Mouse (Mus musculus) midbrain, embryonic 10.5 days (tissue): Measurements from ENCODE around the gene Map1a. TPM values are rescaled to one million over a fixed set of nuclear protein-coding genes. Genes with fewer than 3 reads are reported as not detected.

Source experiments
- DNase-seq: peaks from one replicate; pipeline ENCODE4 v3.0.0-alpha.2; 2017; ENCODE audit warnings: low spot score
- H3K27ac ChIP-seq: fragments of 300-500 bp; sonication (generic); replicated peaks from 2 replicates; pipeline ENCODE4 v1.5.1; 2016; ENCODE audit warnings: mild to moderate bottlenecking
- H3K27me3 ChIP-seq: fragments of 300-500 bp; sonication (generic); 2 replicates; pipeline ENCODE4 v1.6.1; 2016; ENCODE audit warnings: low read depth, mild to moderate bottlenecking; ENCODE audit not compliant: poor library complexity, severe bottlenecking
- H3K36me3 ChIP-seq: fragments of 300-500 bp; sonication (generic); 2 replicates; pipeline ENCODE4 v1.6.1; 2016; ENCODE audit warnings: mild to moderate bottlenecking, moderate library complexity
- H3K4me1 ChIP-seq: fragments of 300-500 bp; sonication (generic); 2 replicates; pipeline ENCODE4 v1.6.1; 2016
- H3K4me3 ChIP-seq: fragments of 300-500 bp; sonication (generic); 2 replicates; pipeline ENCODE4 v1.5.1; 2016; ENCODE audit warnings: mild to moderate bottlenecking, moderate library complexity
- H3K9me3 ChIP-seq: fragments of 300-500 bp; sonication (generic); replicated peaks from 2 replicates; pipeline ENCODE4 v1.6.1; 2016; ENCODE audit warnings: mild to moderate bottlenecking
- WGBS: fragments of 180-500 bp; shearing (Covaris S2); methylation state at CpG from one replicate; pipeline ENCODE4 v1.1.7; 2016; 5-methylcytosine and 5-hydroxymethylcytosine counted together
- polyA plus RNA-seq: library from polyadenylated mRNA; unstranded; fragments of >200 nt; fragmentation: Nextera tagmentation; extraction: Ambion mirVana; gene quantifications from 2 replicates; pipeline ENCODE4 v1.2.1, GENCODE M21; 2016

Gene Map1a
- polyA plus RNA-seq, 1 experiment from 2014 or later, result 7.8 TPM

DNA sequence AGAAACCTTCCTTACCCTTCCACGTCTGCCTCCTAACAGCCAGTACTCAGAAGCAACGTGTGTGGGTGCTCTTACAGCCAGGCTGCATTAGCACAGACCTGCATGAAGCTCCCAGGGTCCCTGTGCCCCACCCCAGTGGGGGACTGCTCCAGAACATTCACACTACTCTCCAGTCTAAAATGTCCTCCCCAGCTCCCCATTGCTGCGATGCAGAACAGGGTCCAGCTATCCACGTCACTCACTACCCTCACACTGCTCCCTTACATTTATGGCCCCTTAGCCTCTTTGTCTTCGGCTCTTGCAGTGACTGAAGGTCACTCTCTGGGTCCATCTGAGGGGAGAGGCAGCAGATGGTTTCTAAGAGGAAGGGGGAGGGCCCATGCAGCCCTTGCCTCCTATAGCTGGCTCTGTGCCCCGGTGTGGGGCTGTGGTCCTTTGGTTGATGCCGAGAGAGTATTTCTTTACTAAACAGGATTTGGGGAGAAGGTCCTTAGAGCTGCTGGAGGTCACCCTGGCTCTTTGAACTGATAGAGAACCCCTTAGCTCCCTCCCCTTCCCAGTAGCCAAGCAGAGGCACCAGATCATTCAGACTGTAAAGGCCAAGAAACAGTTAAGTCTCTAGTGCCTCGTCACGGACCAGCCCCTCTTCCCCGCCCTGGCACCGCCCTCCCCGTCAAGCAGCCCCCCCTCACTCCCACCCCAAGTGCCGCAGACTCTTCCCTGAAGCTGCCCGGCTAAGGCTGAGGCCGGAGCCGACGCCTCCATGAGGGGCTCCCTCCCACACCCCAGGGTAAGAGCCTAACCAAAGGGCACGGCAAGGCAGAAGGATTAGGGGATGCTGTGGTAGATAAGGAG is 5.6 kb downstream of the Map1a start:
- peak overlapping the region; percentile 55 for H3K4me3 ChIP-seq
- no peaks in the 10 kb centered on the region for H3K9me3 ChIP-seq
- DNase-seq, result peak; percentile 71
- peak overlapping the region; percentile 85 for H3K27ac ChIP-seq
- peaks cover 16% of the 10 kb centered on the region for H3K36me3 ChIP-seq
- 1% methylated on average over 18 of the region's 18 CpGs for WGBS
- H3K4me1 ChIP-seq, result peaks cover 67% of the 10 kb centered on the region
- peaks cover 92% of the 10 kb centered on the region for H3K27me3 ChIP-seq

DNA sequence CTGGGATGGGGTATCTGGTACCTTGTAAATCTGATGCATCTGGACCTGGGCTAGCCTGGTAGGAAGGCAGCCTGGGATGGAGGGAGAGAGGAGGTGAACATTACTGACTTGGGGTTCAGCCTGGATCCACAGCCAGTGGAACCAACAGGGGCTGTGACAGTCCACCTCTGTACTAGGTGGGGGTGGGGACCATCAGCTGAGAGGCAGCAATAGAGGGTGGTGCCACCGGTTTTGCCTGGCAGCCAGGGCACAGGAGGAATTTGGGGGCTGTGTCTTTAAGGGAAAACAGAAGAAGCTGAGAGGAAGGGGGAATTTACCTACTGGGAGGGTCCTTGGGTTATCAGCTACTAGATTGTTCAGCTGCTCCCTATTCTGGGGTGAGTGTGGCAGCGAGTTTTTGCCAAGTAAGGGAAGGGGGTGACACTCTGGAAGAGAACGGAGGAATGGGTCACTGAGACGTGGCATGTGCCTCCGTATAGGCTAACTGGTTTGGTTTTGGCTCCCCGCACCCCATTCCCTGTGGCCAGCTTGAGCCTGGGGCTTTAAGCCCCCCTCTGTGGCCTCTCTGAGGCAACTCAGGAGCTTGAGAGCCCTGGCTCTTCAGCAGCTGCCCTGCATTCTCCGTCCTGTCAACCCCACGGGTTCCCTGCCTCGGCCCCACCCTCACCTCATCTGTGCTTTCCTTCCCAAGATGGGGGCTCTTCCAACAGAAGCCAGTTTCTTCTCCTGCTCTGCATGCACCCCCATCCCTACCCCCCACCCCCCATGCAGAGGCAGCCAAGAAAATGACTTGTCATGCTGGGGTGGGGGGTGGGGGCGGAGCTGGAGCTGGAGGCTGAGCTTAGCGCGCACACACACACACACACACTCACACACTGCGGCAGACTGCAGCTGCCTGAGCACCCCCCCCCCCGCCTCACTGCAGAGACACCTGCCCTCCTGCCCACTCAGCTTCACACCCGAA is 6.5 kb downstream of the Map1a start:
- Histone ChIP-seq H3K27ac (peak overlapping the region; percentile 85), H3K4me1 (peaks cover 58% of the 10 kb centered on the region)
- DNase-seq, result peak; percentile 45

DNA sequence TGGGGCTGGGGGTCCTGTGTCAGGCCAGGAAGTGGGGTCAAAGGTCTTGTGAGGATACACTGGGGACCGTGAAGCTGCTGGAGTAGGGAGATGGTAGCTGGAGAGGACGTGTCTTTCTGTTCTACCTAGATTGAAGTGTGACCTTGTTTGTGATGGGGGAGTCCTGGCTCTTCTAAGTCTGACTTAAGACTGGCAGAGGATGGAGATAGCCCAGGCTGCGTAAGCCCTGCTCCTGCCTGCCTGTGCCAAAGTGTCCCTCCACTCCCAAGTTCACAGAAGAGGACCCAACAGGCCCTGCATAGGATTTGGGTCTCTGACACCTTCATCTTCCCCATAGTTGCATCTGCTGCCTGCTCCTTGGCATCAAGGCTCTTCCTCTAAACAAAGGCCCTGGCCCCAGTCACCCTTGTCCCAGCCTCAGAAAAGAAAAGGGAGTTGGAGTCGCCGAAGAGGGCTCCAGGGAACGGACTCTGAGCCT is 7.4 kb downstream of the Map1a start:
- Histone ChIP-seq H3K4me3 (peak overlapping the region; percentile 55), H3K27me3 (peaks cover 78% of the 10 kb centered on the region), H3K9me3 (no peaks in the 10 kb centered on the region), H3K27ac (peak overlapping the region; percentile 85), H3K36me3 (peaks cover 34% of the 10 kb centered on the region), H3K4me1 (peaks cover 54% of the 10 kb centered on the region)
- 9% methylated on average over 6 of the region's 6 CpGs for WGBS
- peak; percentile 45 for DNase-seq

More for the DNA sequence above, 6.5 kb downstream of the Map1a start:
- Histone ChIP-seq H3K4me3 (peak overlapping the region; percentile 55), H3K36me3 (peaks cover 25% of the 10 kb centered on the region), H3K9me3 (no peaks in the 10 kb centered on the region), H3K27me3 (peaks cover 87% of the 10 kb centered on the region)
- 1% methylated on average over 15 of the region's 15 CpGs for WGBS

DNA sequence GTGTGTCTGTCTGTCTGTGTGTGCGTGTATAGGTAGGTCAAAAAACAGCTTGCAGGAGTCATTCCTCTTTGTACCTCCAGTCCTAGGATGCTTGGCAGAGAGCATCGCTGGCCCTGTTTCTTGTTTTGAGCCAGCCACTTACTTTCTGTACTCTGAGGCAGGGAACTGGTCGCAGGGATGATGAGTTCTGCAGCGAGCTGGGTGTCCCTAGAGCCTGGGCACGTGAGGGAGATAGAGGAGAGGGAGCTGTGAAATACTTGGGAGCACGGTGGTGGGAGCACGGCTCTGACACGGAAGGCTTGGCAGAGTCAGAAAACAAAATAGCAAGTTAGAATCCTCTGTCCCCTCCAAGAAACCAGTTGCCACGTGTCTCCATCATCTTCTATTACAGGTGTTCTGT is 8.3 kb downstream of the Map1a start:
- Histone ChIP-seq H3K4me3 (peak overlapping the region; percentile 55), H3K4me1 (peaks cover 54% of the 10 kb centered on the region), H3K36me3 (peaks cover 43% of the 10 kb centered on the region), H3K27ac (peak overlapping the region; percentile 85), H3K9me3 (no peaks in the 10 kb centered on the region), H3K27me3 (peaks cover 69% of the 10 kb centered on the region)
- no peak for DNase-seq
- 9% methylated on average over 9 of the region's 9 CpGs for WGBS

DNA sequence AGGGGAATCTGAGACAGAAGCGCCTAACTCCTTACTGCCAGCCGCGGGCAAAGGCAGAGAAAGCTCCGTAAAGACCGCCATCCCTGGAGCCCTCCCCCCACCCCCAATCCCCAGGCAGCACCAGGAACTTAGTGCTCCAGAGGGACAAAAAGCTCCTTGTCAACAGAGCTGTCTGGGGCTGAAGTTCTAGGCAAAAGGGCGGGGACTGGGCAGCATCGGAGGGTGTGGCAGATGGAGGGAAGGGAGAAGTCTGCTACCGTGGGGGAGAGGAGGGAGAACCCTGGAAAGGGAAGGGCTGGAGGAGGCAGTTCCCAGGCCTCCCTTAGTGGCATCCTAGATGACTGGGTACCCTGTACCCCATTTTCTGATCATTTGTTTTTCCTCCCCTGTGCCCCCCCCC is 8.7 kb downstream of the Map1a start:
- WGBS, result 6% methylated on average over 8 of the region's 8 CpGs
- H3K27me3 ChIP-seq, result peaks cover 65% of the 10 kb centered on the region
- peak; percentile 30 for DNase-seq
- H3K4me1 ChIP-seq, result peaks cover 54% of the 10 kb centered on the region
- H3K4me3 ChIP-seq, result peak overlapping the region; percentile 55
- H3K27ac ChIP-seq, result peak overlapping the region; percentile 85
- H3K36me3 ChIP-seq, result peaks cover 47% of the 10 kb centered on the region
- H3K9me3 ChIP-seq, result no peaks in the 10 kb centered on the region

DNA sequence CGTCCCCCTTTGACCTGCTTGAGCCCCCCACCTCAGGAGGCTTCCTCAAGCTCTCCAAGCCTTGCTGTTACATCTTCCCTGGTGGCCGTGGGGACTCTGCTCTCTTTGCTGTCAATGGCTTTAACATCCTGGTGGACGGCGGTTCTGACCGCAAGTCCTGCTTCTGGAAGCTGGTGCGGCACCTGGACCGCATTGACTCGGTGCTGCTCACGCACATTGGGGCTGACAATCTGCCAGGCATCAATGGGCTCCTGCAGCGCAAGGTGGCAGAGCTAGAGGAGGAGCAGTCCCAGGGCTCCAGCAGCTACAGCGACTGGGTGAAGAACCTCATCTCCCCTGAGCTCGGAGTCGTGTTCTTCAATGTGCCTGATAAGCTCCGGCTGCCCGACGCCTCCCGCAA is 10.1 kb downstream of the Map1a start:
- Histone ChIP-seq H3K4me3 (no peak overlapping the region), H3K4me1 (peaks cover 44% of the 10 kb centered on the region), H3K36me3 (peaks cover 61% of the 10 kb centered on the region), H3K27ac (no peak overlapping the region), H3K9me3 (no peaks in the 10 kb centered on the region), H3K27me3 (peaks cover 54% of the 10 kb centered on the region)
- DNase-seq, result no peak
- WGBS, result 89% methylated on average over 17 of the region's 17 CpGs

DNA sequence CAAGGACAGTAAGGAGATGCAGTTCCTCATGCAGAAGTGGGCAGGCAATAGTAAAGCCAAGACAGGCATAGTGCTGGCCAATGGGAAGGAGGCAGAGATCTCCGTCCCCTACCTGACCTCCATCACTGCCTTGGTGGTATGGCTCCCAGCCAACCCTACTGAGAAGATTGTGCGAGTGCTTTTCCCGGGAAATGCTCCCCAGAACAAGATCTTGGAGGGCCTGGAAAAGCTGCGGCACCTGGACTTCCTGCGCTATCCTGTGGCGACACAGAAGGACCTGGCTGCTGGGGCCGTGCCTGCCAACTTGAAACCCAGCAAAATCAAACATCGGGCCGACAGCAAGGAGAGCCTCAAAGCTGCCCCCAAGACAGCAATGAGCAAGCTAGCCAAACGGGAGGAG is 10.6 kb downstream of the Map1a start:
- Histone ChIP-seq H3K27me3 (peaks cover 52% of the 10 kb centered on the region), H3K4me3 (no peak overlapping the region), H3K4me1 (peaks cover 38% of the 10 kb centered on the region), H3K36me3 (peaks cover 66% of the 10 kb centered on the region), H3K27ac (no peak overlapping the region), H3K9me3 (no peaks in the 10 kb centered on the region)
- 90% methylated on average over 10 of the region's 10 CpGs for WGBS
- DNase-seq, result no peak

DNA sequence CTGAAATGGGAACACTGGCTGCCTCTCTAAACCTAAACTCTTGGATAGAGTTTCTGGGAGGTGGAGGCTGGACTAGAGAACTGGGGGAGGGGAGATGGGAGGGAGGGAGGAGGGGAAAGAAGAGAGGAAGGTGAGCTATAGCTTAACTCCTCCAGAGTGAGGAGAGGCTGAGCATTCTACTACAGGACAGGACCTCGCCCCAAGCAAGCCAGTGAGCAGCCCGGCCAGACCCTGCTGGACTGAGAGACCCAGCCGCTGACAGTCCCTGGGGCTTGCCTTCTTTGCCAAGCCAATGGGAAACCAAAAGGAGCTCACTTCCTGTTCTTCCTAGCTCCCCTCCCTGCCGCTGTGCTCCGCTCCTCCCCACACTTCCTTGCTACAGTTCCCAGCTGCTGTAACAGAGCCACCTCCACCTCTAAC is 19.6 kb downstream of the Map1a start:
- Histone ChIP-seq H3K27me3 (no peaks in the 10 kb centered on the region), H3K4me3 (no peak overlapping the region), H3K4me1 (peaks cover 14% of the 10 kb centered on the region), H3K9me3 (no peaks in the 10 kb centered on the region), H3K36me3 (peaks cover 60% of the 10 kb centered on the region), H3K27ac (0 out of 2 replicates have a peak overlapping the region, but pooled peaks have one; percentile 28)
- WGBS, result 35% methylated on average over 5 of the region's 5 CpGs
- no peak for DNase-seq

DNA sequence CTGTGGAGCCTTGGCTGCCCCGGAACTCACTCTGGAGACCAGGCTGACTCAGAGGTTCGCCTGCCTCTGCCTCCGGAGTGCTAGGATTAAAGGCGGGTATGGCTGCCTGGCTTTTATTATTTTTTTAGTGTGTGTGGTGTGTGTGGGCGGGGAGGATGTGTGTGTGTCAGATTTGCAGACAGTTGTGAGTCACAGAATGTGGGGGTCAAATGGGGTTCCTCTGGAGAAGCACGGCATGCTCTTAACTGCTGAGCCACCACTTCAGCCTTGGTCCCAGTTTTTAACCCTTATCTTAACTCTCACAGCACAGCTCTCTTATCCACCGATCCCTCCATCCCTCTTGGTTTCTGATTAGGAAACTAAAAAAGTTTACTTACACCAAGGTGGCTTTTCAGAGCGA is 26.9 kb downstream of the Map1a start:
- DNase-seq, result no peak
- Histone ChIP-seq H3K9me3 (no peaks in the 10 kb centered on the region), H3K27ac (no peak overlapping the region), H3K27me3 (no peaks in the 10 kb centered on the region), H3K4me1 (no peaks in the 10 kb centered on the region), H3K36me3 (peaks cover 21% of the 10 kb centered on the region; the same call in 1 of the 2 replicates), H3K4me3 (no peak overlapping the region)
- 83% methylated on average over 8 of the region's 8 CpGs for WGBS

DNA sequence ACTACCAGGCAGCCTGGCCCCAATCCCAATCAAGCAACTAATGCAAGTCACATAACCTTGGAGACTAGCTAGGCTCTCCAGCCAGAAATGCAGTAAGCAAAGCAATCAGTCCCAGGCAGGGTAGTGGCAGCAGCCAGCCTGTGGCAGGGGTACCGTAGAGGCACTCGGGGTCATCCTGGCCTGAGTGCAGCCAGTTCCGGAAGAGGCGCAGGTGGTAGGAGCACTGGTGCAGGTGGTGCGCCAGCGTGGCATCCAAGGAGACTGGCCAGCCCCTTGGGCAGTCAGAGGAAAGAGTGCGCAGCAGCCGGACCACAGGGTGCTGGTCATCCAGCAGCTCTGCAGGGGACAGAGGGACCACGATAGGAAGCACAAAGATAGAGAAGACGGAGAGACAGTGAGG is 33.6 kb downstream of the Map1a start:
- Histone ChIP-seq H3K9me3 (no peaks in the 10 kb centered on the region), H3K27ac (no peak overlapping the region), H3K36me3 (peaks cover 16% of the 10 kb centered on the region; the same call in 1 of the 2 replicates), H3K4me3 (no peak overlapping the region), H3K27me3 (no peaks in the 10 kb centered on the region), H3K4me1 (no peaks in the 10 kb centered on the region)
- WGBS, result 91% methylated on average over 10 of the region's 10 CpGs
- DNase-seq, result no peak

DNA sequence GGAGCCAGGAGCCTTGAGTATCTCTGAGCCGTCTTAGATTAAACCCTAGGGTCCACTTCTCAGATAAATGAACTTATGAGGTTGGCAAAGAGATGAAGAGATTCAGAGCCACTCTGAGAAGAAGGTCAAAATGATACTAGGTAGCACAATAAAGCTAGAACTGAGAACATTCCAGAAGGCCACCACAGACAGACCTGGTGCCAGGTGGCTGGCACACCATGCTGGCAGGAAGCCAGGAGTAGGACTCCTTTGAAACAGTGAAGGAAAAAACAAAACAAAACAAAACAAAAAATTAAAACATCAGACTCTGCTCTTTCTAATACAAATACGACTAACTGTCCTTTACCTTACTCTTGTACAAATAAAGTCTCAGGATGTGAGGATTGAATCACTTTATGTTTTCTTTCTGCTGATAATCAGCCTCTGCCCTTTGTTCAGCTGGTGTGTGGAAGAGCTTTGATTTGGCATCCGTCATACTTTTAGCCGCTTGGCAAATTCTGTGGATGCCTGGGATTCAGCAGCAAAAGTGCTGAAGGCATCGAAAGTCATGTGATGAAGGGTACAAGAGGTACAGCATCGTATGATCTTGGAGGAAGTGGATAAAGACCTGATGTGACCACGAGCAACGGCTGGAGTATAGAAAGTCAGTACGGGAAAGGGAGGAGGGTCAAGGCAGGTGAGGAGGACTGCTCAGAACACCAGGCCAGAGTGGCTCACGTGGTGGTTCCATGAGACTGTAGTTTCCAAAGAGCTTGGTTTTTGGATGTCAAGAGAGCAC is 34.5 kb downstream of the Map1a start:
- Histone ChIP-seq H3K27ac (no peak overlapping the region), H3K9me3 (no peaks in the 10 kb centered on the region), H3K4me3 (no peak overlapping the region), H3K36me3 (peaks cover 16% of the 10 kb centered on the region; the same call in 1 of the 2 replicates), H3K4me1 (no peaks in the 10 kb centered on the region), H3K27me3 (no peaks in the 10 kb centered on the region)
- 89% methylated on average over 10 of the region's 10 CpGs for WGBS
- DNase-seq, result no peak

DNA sequence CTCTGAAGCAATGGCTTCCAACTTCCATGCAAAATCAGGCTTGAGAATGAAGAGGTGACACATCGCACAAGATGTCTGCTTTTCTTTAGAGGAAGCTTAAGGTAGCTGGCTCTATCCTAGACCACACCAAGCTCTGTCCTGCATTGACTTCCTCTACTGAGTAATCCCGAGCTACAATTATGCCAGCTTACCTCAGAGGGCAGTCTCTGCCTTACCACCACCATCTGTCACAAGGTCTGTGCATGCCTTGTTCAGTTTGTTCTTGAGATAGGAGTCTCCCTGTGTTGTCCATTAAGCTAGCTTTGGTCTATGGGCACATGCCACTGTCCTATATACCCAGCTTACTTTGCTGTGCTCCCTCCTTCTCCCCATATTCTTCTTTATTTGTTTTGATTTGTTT is 40.1 kb downstream of the Map1a start:
- no peak for DNase-seq
- peaks cover 9% of the 10 kb centered on the region for H3K36me3 ChIP-seq
- no peaks in the 10 kb centered on the region for H3K9me3 ChIP-seq
- no peaks in the 10 kb centered on the region for H3K27me3 ChIP-seq
- H3K4me3 ChIP-seq, result no peak overlapping the region
- no peaks in the 10 kb centered on the region for H3K4me1 ChIP-seq
- H3K27ac ChIP-seq, result no peak overlapping the region
- WGBS, result 95% methylated on average over 2 of the region's 2 CpGs
